ENCODE assay signal across 17 mouse cellular contexts in genomic region chr5:64995408-64995807, GRCm38 (mm10).
"Had no signal": no experiment of that assay in that cellular context is flagged by ENCODE, and none has a peak within 500 bp of the region (broad histone marks: within the 10 kb centered on the region; RNA-seq: fewer than 3 reads in every experiment).

No protein-coding gene starts in this region.

- DNase-seq: retina, postnatal 1 day; right cerebral cortex, adult 18-20 months; right cerebral cortex, postnatal 14 days; right cerebral cortex, postnatal 25 days; right cerebral cortex, postnatal 4 days; spleen, adult 18-20 months; thymus, adult 18-20 months; thymus, adult 2 months; thymus, postnatal 14 days; thymus, postnatal 25 days; thymus, postnatal 36 days; thymus, postnatal 4 days had no signal

- H3K4me2 ChIP-seq: neural tube, embryonic 12.5 days; neural tube, embryonic 13.5 days; neural tube, embryonic 15.5 days; stomach, embryonic 15.5 days had no signal

- H3K9ac ChIP-seq: neural tube, embryonic 12.5 days; neural tube, embryonic 13.5 days; neural tube, embryonic 15.5 days; stomach, embryonic 15.5 days had no signal

- H3K36me3 ChIP-seq: neural tube, embryonic 12.5 days; neural tube, embryonic 13.5 days; neural tube, embryonic 15.5 days had no signal

- H3K4me3 ChIP-seq: neural tube, embryonic 12.5 days; neural tube, embryonic 13.5 days; neural tube, embryonic 15.5 days; stomach, embryonic 15.5 days had no signal

- H3K4me1 ChIP-seq: neural tube, embryonic 12.5 days; neural tube, embryonic 13.5 days; neural tube, embryonic 15.5 days; stomach, embryonic 15.5 days had no signal

- H3K9me3 ChIP-seq: neural tube, embryonic 12.5 days; neural tube, embryonic 13.5 days; neural tube, embryonic 15.5 days; stomach, embryonic 15.5 days had no signal

- H3K27ac ChIP-seq: neural tube, embryonic 12.5 days; neural tube, embryonic 13.5 days; neural tube, embryonic 15.5 days; stomach, embryonic 15.5 days; stomach, postnatal 0 days had no signal

- H3K27me3 ChIP-seq: neural tube, embryonic 12.5 days; neural tube, embryonic 13.5 days; neural tube, embryonic 15.5 days; stomach, embryonic 15.5 days had no signal
